Mouse (Mus musculus): ENCODE results near the gene Eci2. TPM values are rescaled to one million over a fixed set of nuclear protein-coding genes. Genes with fewer than 3 reads are reported as not detected.
"Not testable (repeated sequence)": the region's sequence is repeated elsewhere in the genome, so short reads cannot be mapped to it uniquely, and the experiment has no call there.

Eci2 gene
- total RNA-seq, 2 experiments from 2014 or later: 168 to 208 TPM

DNA sequence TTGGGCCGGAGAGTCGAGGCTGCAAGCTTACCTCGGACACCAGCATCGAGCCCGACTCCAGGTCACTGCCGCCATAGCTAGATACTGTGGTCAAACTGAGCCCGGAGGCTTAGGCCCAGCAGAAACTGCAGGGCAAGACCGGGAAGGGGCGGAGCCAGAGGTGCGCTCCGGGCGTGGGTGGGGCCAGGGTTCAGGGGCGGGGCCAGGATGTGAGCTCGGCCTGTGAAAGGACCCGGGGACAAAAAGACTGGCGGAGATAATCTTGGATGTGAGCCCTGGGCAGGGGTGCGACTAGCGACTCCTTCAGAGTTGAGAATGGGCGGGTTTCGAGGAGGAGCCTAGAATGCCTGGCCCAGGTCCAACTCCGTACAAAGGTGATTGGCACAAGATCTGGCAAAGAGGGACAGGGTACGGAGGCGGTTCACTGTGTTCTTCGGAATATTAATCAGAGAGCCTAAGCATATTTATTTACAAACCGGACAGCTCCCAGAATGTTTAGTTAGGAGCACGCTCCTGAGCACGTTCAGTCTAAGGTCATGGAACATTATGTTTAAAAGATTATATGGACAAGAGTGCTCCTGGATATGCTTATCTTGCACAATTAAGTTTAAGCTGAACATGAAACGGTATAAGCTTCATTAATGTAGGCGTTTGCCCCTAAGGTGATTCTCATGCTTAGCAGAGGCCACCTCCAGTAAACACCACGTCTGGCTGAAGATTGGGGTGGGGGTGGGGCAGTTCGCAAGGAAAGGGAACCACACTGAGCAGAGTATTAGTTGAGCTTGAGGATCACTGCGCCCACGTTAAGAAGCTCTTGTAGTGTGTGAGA lies 32.7 kb downstream of the Eci2 start:
- DNase-seq (ENCODE audit: low spot score in 2 of 2): peak; percentile 86 to 95

DNA sequence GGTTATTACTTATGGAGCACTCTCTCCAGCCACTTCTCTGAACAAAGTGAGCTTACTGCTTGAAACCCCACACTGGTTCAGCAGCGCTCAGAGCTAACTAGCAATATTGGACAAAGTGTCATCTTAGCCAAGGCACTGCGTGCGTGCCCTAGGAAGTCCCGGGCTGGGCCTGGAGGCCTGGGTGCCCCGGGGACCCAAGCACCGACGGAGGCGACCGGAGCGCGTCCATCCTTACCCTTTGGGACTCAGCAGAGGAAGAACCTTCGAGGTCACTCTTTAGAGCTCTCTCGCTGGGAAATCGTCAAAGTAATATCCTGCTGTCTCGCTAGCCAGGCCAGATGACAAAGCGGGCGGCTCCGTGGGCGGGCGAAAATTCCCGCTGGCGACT lies 33.3 kb downstream of the Eci2 start:
- no peak for DNase-seq (ENCODE audit: low spot score in 2 of 2)

DNA sequence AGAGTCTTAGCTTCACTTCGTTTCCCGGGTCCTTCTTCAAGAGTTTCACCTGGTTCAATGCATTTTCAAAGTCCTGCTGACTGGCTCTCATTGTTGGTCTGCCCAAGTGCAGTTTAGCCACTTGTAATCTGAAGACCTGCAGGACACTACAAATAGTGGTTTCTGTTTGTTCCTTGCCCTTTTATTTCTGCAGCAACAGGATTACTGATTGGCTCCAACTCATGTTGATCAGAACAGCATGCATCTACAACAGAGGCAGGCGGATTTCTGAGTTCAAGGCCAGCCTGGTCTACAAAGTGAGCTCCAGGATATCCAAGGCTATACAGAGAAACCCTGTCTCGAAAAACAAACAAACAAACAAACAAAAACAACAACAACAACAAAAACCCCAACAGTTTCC lies 33.8 kb downstream of the Eci2 start:
- no peak for DNase-seq (ENCODE audit: low spot score in 2 of 2)

DNA sequence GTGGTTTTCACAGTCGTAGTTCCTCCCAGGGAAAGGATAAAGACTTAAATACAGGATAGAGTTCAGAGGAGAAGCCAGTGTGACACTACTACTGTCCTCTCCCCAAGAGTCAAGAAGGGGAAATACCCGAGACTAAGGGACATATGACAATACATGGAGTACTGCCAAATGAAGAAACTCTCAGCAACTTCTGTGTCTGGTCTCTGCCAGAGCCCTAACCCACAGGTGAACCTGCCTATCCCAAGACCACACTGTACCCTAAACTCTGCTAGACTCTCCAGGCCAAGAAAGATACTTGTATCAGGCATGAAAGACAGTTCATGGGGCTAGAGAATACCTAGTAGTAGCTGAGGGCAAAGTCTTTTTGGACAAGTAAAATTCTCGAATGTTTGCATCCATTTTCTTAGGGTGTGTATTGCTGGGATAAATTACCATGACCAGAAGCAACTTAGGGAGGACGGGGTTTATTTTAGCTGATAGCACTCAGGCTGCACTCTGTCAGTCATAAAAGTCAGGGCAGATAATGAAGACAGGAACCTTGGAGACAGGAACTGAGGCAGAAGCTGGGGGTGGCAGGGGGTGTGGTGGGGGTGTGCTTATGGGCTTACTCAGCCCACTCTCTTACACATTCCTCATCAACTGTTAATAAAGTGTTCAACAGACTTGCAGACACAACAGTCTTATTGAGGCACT lies 35.2 kb downstream of the Eci2 start:
- DNase-seq (ENCODE audit: low spot score in 2 of 2): no peak

GRCm38 (mm10) chr13:34983479-34983878 lies 43.4 kb downstream of the Eci2 start:
- DNase-seq (ENCODE audit: low spot score in 2 of 2): not testable (repeated sequence)

- not testable (repeated sequence) for DNase-seq (ENCODE audit: low spot score in 2 of 2)
These were observed 48.3 kb downstream of the Eci2 start for GRCm38 (mm10) chr13:34978635-34979034.

DNA sequence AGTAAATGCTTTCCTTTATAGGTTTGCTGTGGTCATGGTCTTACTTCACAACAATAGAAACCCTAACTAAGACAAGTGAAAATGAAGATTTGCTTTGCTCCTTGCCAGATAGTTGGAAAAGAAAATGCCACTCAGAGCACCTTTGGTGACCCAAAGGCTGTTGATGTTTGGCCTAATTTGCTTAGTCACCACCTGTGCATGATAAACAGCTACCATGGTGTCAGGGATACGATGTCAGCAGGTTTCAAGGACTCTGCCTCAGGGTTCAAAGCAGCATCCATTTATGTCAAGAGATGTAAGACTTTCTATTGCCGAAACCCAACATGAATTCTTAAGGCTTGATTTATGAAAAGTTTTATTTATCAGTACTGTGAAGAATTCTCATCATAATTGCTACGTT lies 49.5 kb downstream of the Eci2 start:
- DNase-seq (ENCODE audit: low spot score in 2 of 2): no peak

GRCm38 (mm10) chr13:34976116-34976515 lies 50.8 kb downstream of the Eci2 start:
- DNase-seq (ENCODE audit: low spot score in 2 of 2): no peak

GRCm38 (mm10) chr13:34973770-34974169 lies 53.1 kb downstream of the Eci2 start:
- DNase-seq (ENCODE audit: low spot score in 2 of 2): no peak

- DNase-seq (ENCODE audit: low spot score in 2 of 2): no peak
These were observed 53.7 kb downstream of the Eci2 start for GRCm38 (mm10) chr13:34973149-34973548.

DNA sequence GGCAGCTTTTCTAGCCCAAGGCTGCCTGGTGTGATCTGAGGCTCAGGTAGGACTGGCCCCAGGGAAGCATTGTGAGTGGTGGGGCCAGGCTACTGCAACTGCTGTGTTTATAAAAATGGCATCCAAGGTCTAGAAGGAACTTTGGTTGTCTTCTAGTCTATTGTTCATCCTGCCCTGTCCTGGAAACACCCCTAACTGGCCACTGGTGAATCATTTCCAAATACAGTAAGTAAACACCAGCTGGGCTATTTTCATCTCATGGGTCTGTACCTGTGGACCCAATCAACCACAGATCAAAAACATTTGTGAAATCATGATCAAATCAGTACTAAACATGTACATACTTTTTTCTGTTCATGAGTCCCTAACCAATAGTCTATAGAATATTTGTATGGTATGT lies 54.4 kb downstream of the Eci2 start:
- not testable (repeated sequence) for DNase-seq (ENCODE audit: low spot score in 2 of 2)

GRCm38 (mm10) chr13:34965647-34966046 lies 61.2 kb downstream of the Eci2 start:
- DNase-seq (ENCODE audit: low spot score in 2 of 2): not testable (repeated sequence)

- DNase-seq (ENCODE audit: low spot score in 2 of 2): no peak
These were observed 62.0 kb downstream of the Eci2 start for GRCm38 (mm10) chr13:34964866-34965265.

- DNase-seq (ENCODE audit: low spot score in 2 of 2): no peak
These were observed 62.5 kb downstream of the Eci2 start for GRCm38 (mm10) chr13:34964419-34964818.

- no peak for DNase-seq (ENCODE audit: low spot score in 2 of 2)
These were observed 63.1 kb downstream of the Eci2 start, which contains the start of gene Eci3 for GRCm38 (mm10) chr13:34963511-34964397. Gene Eci3, minus strand, starts transcription at chr13:34963810.

DNA sequence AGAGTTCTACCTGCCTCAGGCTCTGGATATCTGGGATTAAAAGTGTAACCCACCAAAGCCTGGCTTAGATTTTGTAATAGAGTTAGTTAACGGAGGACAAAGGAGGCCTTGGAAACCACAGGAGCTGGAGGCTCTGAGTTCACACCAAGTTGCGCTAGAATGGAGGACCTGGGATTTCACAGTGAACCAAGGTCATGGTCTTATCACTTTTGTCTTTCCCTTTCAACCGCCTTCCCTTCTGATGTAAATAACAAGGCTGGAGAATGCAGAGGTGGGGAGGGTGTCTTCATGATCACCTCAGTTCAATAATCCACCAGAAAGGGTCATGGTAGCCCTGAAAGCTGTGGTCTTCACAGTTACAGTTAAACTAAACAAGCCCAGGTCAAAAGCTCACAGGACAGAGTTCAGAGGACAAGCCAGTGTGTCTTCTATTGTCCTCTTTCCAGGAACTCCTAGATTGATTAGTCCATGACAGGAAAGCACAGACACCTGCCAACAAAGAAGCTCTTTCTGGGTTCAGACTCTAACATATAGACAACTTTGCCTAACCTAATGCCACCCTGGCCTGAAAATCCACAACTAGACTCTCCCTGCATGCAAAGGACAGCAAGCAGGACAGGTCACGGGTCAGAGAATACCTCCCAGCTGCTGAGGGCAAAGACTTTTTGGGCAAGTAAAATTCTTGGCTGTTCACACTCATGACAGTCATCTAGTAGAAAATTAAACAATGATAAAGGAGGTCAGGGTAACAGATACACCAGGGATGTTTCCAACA lies 65.7 kb downstream of the Eci2 start:
- DNase-seq (ENCODE audit: low spot score in 2 of 2): no peak

GRCm38 (mm10) chr13:34958158-34958557 lies 68.7 kb downstream of the Eci2 start:
- DNase-seq (ENCODE audit: low spot score in 2 of 2): not testable (repeated sequence)

GRCm38 (mm10) chr13:34956901-34957300 lies 70.0 kb downstream of the Eci2 start:
- DNase-seq (ENCODE audit: low spot score in 2 of 2): no peak

GRCm38 (mm10) chr13:34951437-34951836 lies 75.5 kb downstream of the Eci2 start:
- not testable (repeated sequence) for DNase-seq (ENCODE audit: low spot score in 2 of 2)

DNA sequence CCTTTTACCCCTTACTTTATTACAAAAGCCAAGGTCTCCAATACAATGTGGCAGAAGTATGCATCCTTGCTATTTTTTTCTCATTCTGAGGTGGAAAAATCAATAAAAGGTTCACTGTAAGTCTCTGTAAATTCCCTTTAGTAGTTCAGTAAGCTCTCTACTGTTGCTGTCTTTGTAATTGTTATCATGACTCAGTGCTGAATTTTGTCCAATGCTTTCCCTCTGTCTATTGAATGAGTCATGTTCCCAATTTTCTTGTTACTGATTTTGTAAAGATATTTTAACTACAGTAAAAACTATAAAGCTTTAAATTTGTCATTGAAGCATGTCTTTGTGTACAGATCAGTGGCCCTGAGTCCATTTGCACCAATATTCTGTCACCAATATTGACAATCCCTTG lies 84.5 kb downstream of the Eci2 start:
- DNase-seq (ENCODE audit: low spot score in 2 of 2): no peak

All from adrenal gland, postnatal 4 days (tissue).